Mouse (Mus musculus): Measurements from ENCODE around the gene Gbf1. TPM values are rescaled to one million over a fixed set of nuclear protein-coding genes. Genes with fewer than 3 reads are reported as not detected.

Gene Gbf1
- polyA plus RNA-seq, 1 experiment from 2014 or later = 57.4 TPM

- Histone ChIP-seq H3K4me2 (no peak overlapping the region), H3K27ac (no peak overlapping the region), H3K27me3 (peaks cover 64% of the 10 kb centered on the region), H3K9me3 (no peaks in the 10 kb centered on the region), H3K4me1 (replicated peaks) (peaks cover 19% of the 10 kb centered on the region), H3K9ac (replicated peaks) (no peak overlapping the region), H3K36me3 (peaks cover 34% of the 10 kb centered on the region), H3K4me3 (replicated peaks) (no peak overlapping the region)
- no peak for ATAC-seq (ENCODE audit: insufficient number of reproducible peaks, insufficient read depth, low FRiP score, low TSS enrichment, low read depth)
- WGBS = 76% methylated on average over 21 of the region's 21 CpGs
These were observed 157.5 kb downstream of the Gbf1 start for GRCm38 (mm10) chr19:46309651-46310305.

DNA sequence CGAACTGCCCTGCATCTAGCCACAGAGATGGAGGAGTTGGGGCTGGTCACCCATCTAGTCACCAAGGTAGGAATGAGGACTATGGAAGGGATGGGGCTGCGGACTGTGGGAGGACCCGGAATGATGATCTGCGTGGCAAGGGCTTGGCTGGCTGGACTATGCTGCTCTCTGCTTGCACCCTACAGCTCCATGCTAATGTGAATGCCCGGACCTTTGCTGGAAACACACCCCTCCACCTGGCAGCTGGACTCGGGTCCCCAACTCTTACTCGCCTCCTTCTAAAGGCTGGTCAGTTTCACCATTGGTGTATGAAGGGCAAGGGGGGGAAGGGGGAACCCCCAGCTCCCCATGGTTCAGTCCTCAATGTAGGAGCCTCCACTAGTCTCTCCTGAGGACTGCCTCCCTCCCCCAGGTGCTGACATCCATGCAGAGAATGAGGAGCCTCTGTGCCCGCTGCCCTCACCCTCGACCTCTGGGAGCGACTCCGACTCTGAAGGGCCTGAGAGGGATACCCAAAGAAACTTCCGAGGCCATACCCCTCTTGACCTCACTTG, 158.1 kb downstream of the Gbf1 start:
- Histone ChIP-seq H3K36me3 (peaks cover 34% of the 10 kb centered on the region), H3K27ac (no peak overlapping the region), H3K4me3 (replicated peaks) (no peak overlapping the region), H3K27me3 (peaks cover 70% of the 10 kb centered on the region), H3K4me1 (replicated peaks) (peaks cover 16% of the 10 kb centered on the region), H3K4me2 (no peak overlapping the region), H3K9me3 (no peaks in the 10 kb centered on the region), H3K9ac (replicated peaks) (no peak overlapping the region)
- 84% methylated on average over 12 of the region's 12 CpGs for WGBS
- no peak for ATAC-seq (ENCODE audit: insufficient number of reproducible peaks, insufficient read depth, low FRiP score, low TSS enrichment, low read depth)

- no peak for ATAC-seq (ENCODE audit: insufficient number of reproducible peaks, insufficient read depth, low FRiP score, low TSS enrichment, low read depth)
- WGBS = 88% methylated on average over 9 of the region's 9 CpGs
- H3K4me1 ChIP-seq (replicated peaks) = peaks cover 10% of the 10 kb centered on the region
- no peak overlapping the region for H3K4me2 ChIP-seq
- H3K27me3 ChIP-seq = peaks cover 74% of the 10 kb centered on the region
- no peak overlapping the region for H3K4me3 ChIP-seq (replicated peaks)
- H3K9me3 ChIP-seq = no peaks in the 10 kb centered on the region
- H3K27ac ChIP-seq = no peak overlapping the region
- peaks cover 34% of the 10 kb centered on the region for H3K36me3 ChIP-seq
- no peak overlapping the region for H3K9ac ChIP-seq (replicated peaks)
These were observed 159.0 kb downstream of the Gbf1 start for GRCm38 (mm10) chr19:46311341-46311740.

DNA sequence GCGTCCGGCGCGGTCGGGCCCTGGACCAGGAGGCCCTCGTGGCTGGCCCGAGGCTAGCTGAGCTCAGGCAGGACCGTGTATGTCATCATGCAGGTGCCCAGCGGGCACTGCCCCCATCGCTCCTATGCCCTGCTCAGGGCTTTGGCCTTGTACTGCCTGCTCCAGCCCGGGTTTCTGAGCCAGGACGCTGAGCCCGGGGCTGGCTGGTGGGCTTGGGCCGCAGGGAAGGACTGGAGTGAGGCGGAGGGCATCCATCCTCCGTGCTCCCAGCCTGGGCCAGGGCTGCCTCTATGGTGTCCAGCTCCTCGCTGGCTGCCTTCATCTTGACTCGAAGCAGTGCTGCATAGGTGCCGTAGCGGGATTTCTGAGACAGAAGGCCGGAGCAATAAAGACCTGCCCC, 160.3 kb downstream of the Gbf1 start:
- H3K9me3 ChIP-seq = no peaks in the 10 kb centered on the region
- no peak overlapping the region for H3K9ac ChIP-seq (replicated peaks)
- H3K27ac ChIP-seq = no peak overlapping the region
- H3K36me3 ChIP-seq = peaks cover 31% of the 10 kb centered on the region
- WGBS = 88% methylated on average over 21 of the region's 21 CpGs
- H3K4me1 ChIP-seq (replicated peaks) = peaks cover 15% of the 10 kb centered on the region
- peaks cover 74% of the 10 kb centered on the region for H3K27me3 ChIP-seq
- no peak for ATAC-seq (ENCODE audit: insufficient number of reproducible peaks, insufficient read depth, low FRiP score, low TSS enrichment, low read depth)
- no peak overlapping the region for H3K4me2 ChIP-seq
- H3K4me3 ChIP-seq (replicated peaks) = no peak overlapping the region

GRCm38 (mm10) chr19:46313116-46313515, 160.8 kb downstream of the Gbf1 start:
- Histone ChIP-seq H3K36me3 (peaks cover 29% of the 10 kb centered on the region), H3K27ac (no peak overlapping the region), H3K27me3 (peaks cover 74% of the 10 kb centered on the region), H3K4me2 (no peak overlapping the region), H3K9me3 (no peaks in the 10 kb centered on the region), H3K4me1 (replicated peaks) (peaks cover 21% of the 10 kb centered on the region), H3K9ac (replicated peaks) (no peak overlapping the region), H3K4me3 (replicated peaks) (no peak overlapping the region)
- ATAC-seq (ENCODE audit: insufficient number of reproducible peaks, insufficient read depth, low FRiP score, low TSS enrichment, low read depth) = no peak
- WGBS = 82% methylated on average over 9 of the region's 9 CpGs

DNA sequence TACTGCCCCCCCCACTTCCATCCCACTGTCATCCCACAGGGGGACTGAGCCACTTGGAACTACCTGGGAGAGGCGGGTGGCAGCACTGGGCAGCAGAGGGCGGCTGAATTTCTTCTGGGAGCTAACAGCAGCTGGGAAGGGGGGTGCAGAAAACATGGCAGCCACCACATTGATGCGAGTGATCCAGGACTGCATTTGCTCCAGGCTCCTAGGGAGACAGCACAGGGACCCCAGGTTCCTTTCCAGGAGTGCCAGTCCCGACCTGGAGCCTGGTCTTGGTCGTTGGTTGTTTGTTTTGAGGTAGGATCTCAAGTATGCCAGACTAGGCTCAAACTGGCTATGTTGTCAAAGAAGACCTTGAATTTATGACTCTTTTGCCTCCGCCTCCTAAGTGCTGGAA, 161.3 kb downstream of the Gbf1 start:
- H3K27ac ChIP-seq = no peak overlapping the region
- H3K4me3 ChIP-seq (replicated peaks) = no peak overlapping the region
- no peaks in the 10 kb centered on the region for H3K9me3 ChIP-seq
- H3K36me3 ChIP-seq = peaks cover 29% of the 10 kb centered on the region
- H3K4me2 ChIP-seq = no peak overlapping the region
- no peak for ATAC-seq (ENCODE audit: insufficient number of reproducible peaks, insufficient read depth, low FRiP score, low TSS enrichment, low read depth)
- H3K27me3 ChIP-seq = peaks cover 74% of the 10 kb centered on the region
- 66% methylated on average over 6 of the region's 6 CpGs for WGBS
- H3K4me1 ChIP-seq (replicated peaks) = peaks cover 21% of the 10 kb centered on the region
- H3K9ac ChIP-seq (replicated peaks) = no peak overlapping the region

- WGBS = 12% methylated on average over 18 of the region's 18 CpGs
- no peak for ATAC-seq (ENCODE audit: insufficient number of reproducible peaks, insufficient read depth, low FRiP score, low TSS enrichment, low read depth)
- H3K27ac ChIP-seq = no peak overlapping the region
- peaks cover 77% of the 10 kb centered on the region for H3K27me3 ChIP-seq
- H3K36me3 ChIP-seq = peaks cover 29% of the 10 kb centered on the region
- no peak overlapping the region for H3K4me3 ChIP-seq (replicated peaks)
- no peak overlapping the region for H3K4me2 ChIP-seq
- H3K9ac ChIP-seq (replicated peaks) = no peak overlapping the region
- no peaks in the 10 kb centered on the region for H3K9me3 ChIP-seq
- H3K4me1 ChIP-seq (replicated peaks) = peaks cover 22% of the 10 kb centered on the region
These were observed 161.9 kb downstream of the Gbf1 start for GRCm38 (mm10) chr19:46314151-46314601.

DNA sequence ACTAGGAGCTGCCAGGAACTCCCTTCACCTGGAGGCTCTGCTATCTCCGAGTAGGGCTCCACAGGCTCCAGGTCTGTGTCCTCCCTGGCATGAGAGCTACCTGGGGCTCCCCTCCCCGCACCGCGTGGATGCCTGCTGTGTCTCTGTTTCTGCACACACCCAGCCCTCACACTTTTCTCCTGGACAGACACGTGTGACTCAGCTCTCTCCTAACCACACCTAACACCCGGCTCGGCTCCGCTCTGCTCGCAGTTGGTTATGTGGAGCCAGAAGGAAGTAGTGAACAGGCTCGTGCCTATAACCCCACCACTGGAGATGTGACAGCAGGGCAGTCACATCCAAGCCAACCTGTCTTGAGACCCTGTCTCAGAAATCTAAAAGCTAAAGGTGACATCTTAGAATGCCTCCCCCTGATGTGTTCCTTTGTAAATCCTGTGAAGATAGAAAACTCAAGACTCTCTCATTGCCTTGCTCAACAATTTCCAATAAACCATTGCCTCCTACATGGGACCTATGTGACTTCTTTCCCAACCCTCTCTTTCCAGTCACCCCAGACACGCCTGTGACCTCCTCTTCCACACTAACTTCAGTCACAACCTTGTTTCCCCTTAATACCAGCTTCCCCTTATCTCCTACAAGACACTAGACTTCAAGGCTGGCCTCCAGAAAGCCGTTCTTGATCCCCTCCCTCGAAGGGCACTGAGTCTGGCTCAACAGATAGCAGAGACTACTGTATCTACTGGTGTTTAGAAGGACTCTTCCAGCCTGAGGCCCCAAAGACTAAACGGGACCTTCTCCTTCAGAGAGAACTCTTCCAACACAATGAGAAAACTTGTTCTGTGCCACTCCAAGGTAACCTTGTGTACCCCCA, 162.8 kb downstream of the Gbf1 start:
- Histone ChIP-seq H3K4me1 (replicated peaks) (peaks cover 24% of the 10 kb centered on the region), H3K9ac (replicated peaks) (no peak overlapping the region), H3K4me3 (replicated peaks) (no peak overlapping the region), H3K27ac (no peak overlapping the region), H3K4me2 (no peak overlapping the region), H3K9me3 (no peaks in the 10 kb centered on the region), H3K36me3 (peaks cover 23% of the 10 kb centered on the region), H3K27me3 (peaks cover 81% of the 10 kb centered on the region)
- no peak for ATAC-seq (ENCODE audit: insufficient number of reproducible peaks, insufficient read depth, low FRiP score, low TSS enrichment, low read depth)
- 39% methylated on average over 14 of the region's 14 CpGs for WGBS

GRCm38 (mm10) chr19:46315752-46316610, 163.7 kb downstream of the Gbf1 start:
- no peak overlapping the region for H3K4me2 ChIP-seq
- no peaks in the 10 kb centered on the region for H3K9me3 ChIP-seq
- H3K27ac ChIP-seq = no peak overlapping the region
- H3K4me3 ChIP-seq (replicated peaks) = no peak overlapping the region
- ATAC-seq (ENCODE audit: insufficient number of reproducible peaks, insufficient read depth, low FRiP score, low TSS enrichment, low read depth) = no peak
- H3K4me1 ChIP-seq (replicated peaks) = peaks cover 24% of the 10 kb centered on the region
- H3K27me3 ChIP-seq = peaks cover 88% of the 10 kb centered on the region
- whole genome bisulfite sequencing = 52% methylated on average over 12 of the region's 12 CpGs
- H3K36me3 ChIP-seq = peaks cover 15% of the 10 kb centered on the region
- H3K9ac ChIP-seq (replicated peaks) = no peak overlapping the region

- whole genome bisulfite sequencing = 28% methylated on average over 15 of the region's 15 CpGs
- H3K27ac ChIP-seq = no peak overlapping the region
- peaks cover 31% of the 10 kb centered on the region for H3K4me1 ChIP-seq (replicated peaks)
- H3K36me3 ChIP-seq = 0 out of 2 replicates have a peak, but pooled peaks cover 5% of the 10 kb centered on the region
- H3K4me3 ChIP-seq (replicated peaks) = peak overlapping the region; percentile 49
- H3K9me3 ChIP-seq = no peaks in the 10 kb centered on the region
- H3K27me3 ChIP-seq = peaks cover 98% of the 10 kb centered on the region
- no peak for ATAC-seq (ENCODE audit: insufficient number of reproducible peaks, insufficient read depth, low FRiP score, low TSS enrichment, low read depth)
- H3K9ac ChIP-seq (replicated peaks) = peak overlapping the region; percentile 59
- peak overlapping the region; percentile 73 for H3K4me2 ChIP-seq
These were observed 164.7 kb downstream of the Gbf1 start for GRCm38 (mm10) chr19:46316846-46317545.

Measured in limb, embryonic 12.5 days (tissue).